Mouse (Mus musculus) embryonic fibroblast, embryonic 13.5 days (primary cell): Measurements from ENCODE around the gene Slc35c1.

ENCODE experiments used
- CTCF ChIP-seq: IDR thresholded peaks from 2 replicates; pipeline ENCODE4 v1.5.1; 2011; ENCODE audit warnings: mild to moderate bottlenecking, control low read depth, low read length, moderate library complexity, borderline replicate concordance; ENCODE audit not compliant: insufficient read depth
- POLR2A ChIP-seq: IDR thresholded peaks from 2 replicates; pipeline ENCODE4 v1.6.1; 2011; ENCODE audit warnings: low read depth, mild to moderate bottlenecking, control low read depth, low read length, moderate library complexity

GRCm38 (mm10) chr2:92484256-92485025 is 24.1 kb upstream of the Slc35c1 start:
- TF ChIP-seq CTCF (no peak), POLR2A (no peak)
